Mouse (Mus musculus) liver, postnatal 0 days (tissue): ENCODE measurements around the gene Palmd.

Source experiments
- CTCF ChIP-seq: sonication (generic); IDR thresholded peaks from 2 replicates; pipeline ENCODE4 v1.5.1; 2016; ENCODE audit warnings: antibody characterized with exemption, low read depth
- EP300 ChIP-seq: IDR thresholded peaks from 2 replicates; pipeline ENCODE4 v1.6.1; 2016; ENCODE audit warnings: antibody characterized with exemption, low read depth, mild to moderate bottlenecking

DNA sequence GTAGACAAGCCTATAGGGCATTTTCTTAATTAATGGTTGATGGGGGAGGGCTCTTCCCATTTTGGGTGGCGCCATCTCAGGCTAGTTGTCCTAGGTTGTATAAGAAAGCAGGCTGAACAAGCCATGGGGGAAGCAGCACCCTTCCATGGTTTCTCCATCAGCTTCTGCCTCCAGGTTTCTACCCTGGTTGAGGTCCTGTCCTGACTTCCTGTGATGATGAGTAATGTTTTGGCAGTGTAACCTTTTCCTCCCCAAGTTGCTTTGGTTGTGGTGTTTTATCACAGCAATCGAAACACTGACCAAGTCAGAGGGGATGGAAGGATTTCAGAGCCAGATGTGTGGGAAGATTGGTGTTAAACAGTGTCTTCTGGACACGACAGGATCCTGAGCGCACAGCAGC is 22.3 kb downstream of the Palmd start:
- TF ChIP-seq EP300 (no peak), CTCF (no peak)
